Mouse (Mus musculus): ENCODE measurements at regions not wholly inside any gene's neighbourhood (a gene's known extent, or its start where the extent isn't known, plus 50 kb on each side); places are given as distances from the start of the nearest gene placed in this dataset.

DNA sequence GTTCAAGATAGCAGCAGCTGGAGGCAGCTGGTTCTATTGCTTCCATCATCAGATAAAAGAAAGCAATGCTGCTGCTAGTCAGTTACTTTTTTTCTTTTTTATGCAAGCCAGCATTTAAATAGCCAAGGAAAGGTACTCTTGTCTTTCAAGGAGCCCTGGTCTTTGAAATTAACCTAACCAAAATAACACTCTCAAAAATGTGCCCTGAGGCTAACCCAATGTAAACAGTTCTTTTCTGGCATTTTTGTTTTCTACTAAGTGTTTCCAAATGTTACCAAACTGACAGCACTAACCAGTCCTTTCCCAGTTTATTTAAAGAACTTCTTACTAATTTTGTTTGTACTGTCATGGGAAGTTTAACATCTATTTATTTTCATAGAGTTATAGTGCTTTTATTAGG, 129.0 kb downstream of the Casp12 start:
- Histone ChIP-seq H3K4me3 (ENCODE audit: control insufficient read depth in 1 of 2, insufficient read depth in 1 of 2, low read depth in 2 of 2, low read length in 2 of 2) (no peak overlapping the region), H3K79me2 (ENCODE audit: control insufficient read depth, insufficient read depth, low read length, poor library complexity) (no peaks in the 10 kb centered on the region), H3K9ac (ENCODE audit: control insufficient read depth, low read depth, low read length, poor library complexity, severe bottlenecking) (no peak overlapping the region), H3K36me3 (ENCODE audit: control insufficient read depth in 1 of 2, insufficient read depth in 2 of 2, low read length in 2 of 2) (no peaks in the 10 kb centered on the region), H3K4me1 (ENCODE audit: control insufficient read depth in 1 of 2, insufficient read depth in 2 of 2, low read length in 2 of 2) (no peaks in the 10 kb centered on the region), H3K27me3 (ENCODE audit: control insufficient read depth in 1 of 2, insufficient read depth in 2 of 2, low read length in 2 of 2) (no peaks in the 10 kb centered on the region), H3K9me3 (replicated peaks; ENCODE audit: insufficient read depth, low read length) (no peaks in the 10 kb centered on the region), H3K27ac (ENCODE audit: control insufficient read depth, low read depth, low read length) (no peak overlapping the region)
- DNase-seq (ENCODE audit: low read depth, low spot score), result no peak
- TF ChIP-seq POLR2A (IDR thresholded peaks at IDR 0.05; ENCODE audit: control insufficient read depth in 1 of 2, insufficient read depth in 1 of 2, low read depth in 1 of 2, low read length in 2 of 2, poor library complexity in 1 of 2) (no peak), USF1 (IDR thresholded peaks at IDR 0.05; ENCODE audit: low read depth, low read length) (no peak), ETS1 (IDR thresholded peaks at IDR 0.05; ENCODE audit: low read depth, low read length) (no peak), CHD1 (IDR thresholded peaks at IDR 0.05; ENCODE audit: low read depth, low read length) (no peak), RCOR1 (IDR thresholded peaks at IDR 0.05; ENCODE audit: low read depth, low read length) (no peak), HCFC1 (IDR thresholded peaks at IDR 0.05; ENCODE audit: low read depth, low read length) (no peak), NRF1 (IDR thresholded peaks at IDR 0.05; ENCODE audit: insufficient read depth, low read depth, low read length, poor library complexity, severe bottlenecking) (no peak), ZKSCAN1 (IDR thresholded peaks at IDR 0.05; ENCODE audit: low read depth, low read length) (no peak), EP300 (IDR thresholded peaks at IDR 0.05; ENCODE audit: low read depth in 1 of 2, low read length in 2 of 2) (no peak), MAZ (IDR thresholded peaks at IDR 0.05; ENCODE audit: low read depth, low read length) (no peak), TBP (IDR thresholded peaks at IDR 0.05; ENCODE audit: low read depth, low read length) (no peak)

DNA sequence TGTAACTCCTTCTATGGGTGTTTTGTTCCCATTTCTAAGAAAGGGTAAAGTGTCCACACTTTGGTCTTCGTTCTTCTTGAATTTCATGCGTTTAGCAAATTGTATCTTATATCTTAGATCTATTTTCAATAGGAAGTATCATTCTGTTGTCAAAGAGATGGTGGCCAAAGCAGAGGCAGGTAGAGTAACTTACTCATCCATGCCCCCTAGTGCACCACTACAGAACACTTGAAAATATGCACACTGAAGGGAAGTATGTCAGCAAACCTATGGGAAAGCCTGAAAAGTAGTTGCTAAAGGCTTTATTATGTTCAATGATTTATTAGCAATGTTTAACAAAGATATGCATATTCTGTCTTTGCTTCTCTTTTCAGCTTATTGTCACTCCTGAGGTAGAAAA, 140.0 kb downstream of the Casp12 start:
- H3K27ac ChIP-seq (ENCODE audit: control insufficient read depth, low read depth, low read length), result no peak overlapping the region
- no peak overlapping the region for H3K4me3 ChIP-seq (ENCODE audit: control insufficient read depth in 1 of 2, insufficient read depth in 1 of 2, low read depth in 2 of 2, low read length in 2 of 2)

More for the DNA sequence above, 140.0 kb downstream of the Casp12 start:
- no peaks in the 10 kb centered on the region for H3K36me3 ChIP-seq (ENCODE audit: control insufficient read depth in 1 of 2, insufficient read depth in 2 of 2, low read length in 2 of 2)
- no peak overlapping the region for H3K9ac ChIP-seq (ENCODE audit: control insufficient read depth, low read depth, low read length, poor library complexity, severe bottlenecking)
- H3K4me1 ChIP-seq (ENCODE audit: control insufficient read depth in 1 of 2, insufficient read depth in 2 of 2, low read length in 2 of 2), result no peaks in the 10 kb centered on the region
- TF ChIP-seq MAZ (IDR thresholded peaks at IDR 0.05; ENCODE audit: low read depth, low read length) (no peak), ETS1 (IDR thresholded peaks at IDR 0.05; ENCODE audit: low read depth, low read length) (no peak), GABPA (IDR thresholded peaks at IDR 0.05; ENCODE audit: low read depth, low read length) (no peak), RCOR1 (IDR thresholded peaks at IDR 0.05; ENCODE audit: low read depth, low read length) (no peak), NRF1 (IDR thresholded peaks at IDR 0.05; ENCODE audit: insufficient read depth, low read depth, low read length, poor library complexity, severe bottlenecking) (no peak), MAFK (IDR thresholded peaks at IDR 0.05; ENCODE audit: borderline replicate concordance, low read depth, low read length) (no peak), EP300 (IDR thresholded peaks at IDR 0.05; ENCODE audit: low read depth in 1 of 2, low read length in 2 of 2) (no peak), TAL1 (IDR thresholded peaks at IDR 0.05; ENCODE audit: low read length) (no peak), MXI1 (IDR thresholded peaks at IDR 0.05; ENCODE audit: low read depth, low read length) (no peak), CHD1 (IDR thresholded peaks at IDR 0.05; ENCODE audit: low read depth, low read length) (no peak), USF2 (IDR thresholded peaks at IDR 0.05; ENCODE audit: borderline replicate concordance in 1 of 2, insufficient read depth in 1 of 2, low read depth in 1 of 2, low read length in 2 of 2) (no peak), POLR2AphosphoS5 (IDR thresholded peaks at IDR 0.05; ENCODE audit: borderline replicate concordance, low read depth, low read length) (no peak), MYC (IDR thresholded peaks at IDR 0.05; ENCODE audit: low read depth, low read length) (no peak), MYB (IDR thresholded peaks at IDR 0.05; ENCODE audit: low read depth, low read length) (no peak), HCFC1 (IDR thresholded peaks at IDR 0.05; ENCODE audit: low read depth, low read length) (no peak), TBP (IDR thresholded peaks at IDR 0.05; ENCODE audit: low read depth, low read length) (no peak), GATA1 (IDR thresholded peaks at IDR 0.05; ENCODE audit: low read depth, low read length) (no peak)
- H3K27me3 ChIP-seq (ENCODE audit: control insufficient read depth in 1 of 2, insufficient read depth in 2 of 2, low read length in 2 of 2), result no peaks in the 10 kb centered on the region
- no peak for DNase-seq (ENCODE audit: low read depth, low spot score)
- no peaks in the 10 kb centered on the region for H3K79me2 ChIP-seq (ENCODE audit: control insufficient read depth, insufficient read depth, low read length, poor library complexity)
- no peaks in the 10 kb centered on the region for H3K9me3 ChIP-seq (replicated peaks; ENCODE audit: insufficient read depth, low read length)
